Mouse (Mus musculus): ENCODE measurements at regions not wholly inside any gene's neighbourhood (a gene's known extent, or its start where the extent isn't known, plus 50 kb on each side); places are given as distances from the start of the nearest gene placed in this dataset.

GRCm38 (mm10) chr9:88120963-88121570, 205.9 kb upstream of the Nt5e start:
- no peak for TF ChIP-seq CTCF (IDR thresholded peaks at IDR 0.05; ENCODE audit: borderline replicate concordance, extremely low read depth, insufficient read depth, insufficient read length)
- no peak for TF ChIP-seq POLR2A (IDR thresholded peaks at IDR 0.05; ENCODE audit: borderline replicate concordance, extremely low read depth, insufficient read depth, insufficient read length, poor library complexity, severe bottlenecking)
